Mouse (Mus musculus): ENCODE measurements at regions not wholly inside any gene's neighbourhood (a gene's known extent, or its start where the extent isn't known, plus 50 kb on each side); places are given as distances from the start of the nearest gene placed in this dataset.

- no peak for TF ChIP-seq ELF1 (IDR thresholded peaks at IDR 0.05; ENCODE audit: low read depth, low read length)
- no peak for TF ChIP-seq MEF2A (IDR thresholded peaks at IDR 0.05; ENCODE audit: extremely low read depth, insufficient replicate concordance, low read depth, low read length, poor library complexity, severe bottlenecking)
Measured at GRCm38 (mm10) chr3:10697698-10698452, 362.4 kb upstream of the Gm38303 start.

Measured in MEL (cell line).